Mouse (Mus musculus) right cerebral cortex, postnatal 25 days (tissue): ENCODE measurements at regions not wholly inside any gene's neighbourhood (a gene's known extent, or its start where the extent isn't known, plus 50 kb on each side); places are given as distances from the start of the nearest gene placed in this dataset.

ENCODE experiments used
- DNase-seq: peaks from one replicate; pipeline ENCODE4 v3.0.0; 2022

- DNase-seq: no peak
Measured at GRCm38 (mm10) chr9:43930476-43930875, 112.7 kb upstream of the Thy1 start.

GRCm38 (mm10) chr9:43934012-43934690 is 109.0 kb upstream of the Thy1 start:
- no peak for DNase-seq

- no peak for DNase-seq
Measured at GRCm38 (mm10) chr9:43934691-43935064, 108.5 kb upstream of the Thy1 start.

GRCm38 (mm10) chr9:43939336-43939735 is 103.8 kb upstream of the Thy1 start:
- no peak for DNase-seq

GRCm38 (mm10) chr9:43942147-43942546 is 101.0 kb upstream of the Thy1 start:
- DNase-seq: no peak

GRCm38 (mm10) chr9:43943522-43943921 is 99.7 kb upstream of the Thy1 start:
- no peak for DNase-seq

- no peak for DNase-seq
Measured at GRCm38 (mm10) chr9:43944816-43945741, 98.1 kb upstream of the Thy1 start.

- DNase-seq: no peak
Measured at GRCm38 (mm10) chr9:43945997-43946649, 97.1 kb upstream of the Thy1 start.

GRCm38 (mm10) chr9:43947089-43947488 is 96.1 kb upstream of the Thy1 start:
- no peak for DNase-seq

GRCm38 (mm10) chr9:43947490-43948150 is 95.6 kb upstream of the Thy1 start:
- DNase-seq: no peak

- no peak for DNase-seq
Measured at GRCm38 (mm10) chr9:43953128-43953527, 90.1 kb upstream of the Thy1 start.

GRCm38 (mm10) chr9:43959541-43959940 is 83.6 kb upstream of the Thy1 start:
- no peak for DNase-seq

GRCm38 (mm10) chr9:43961431-43961830 is 81.8 kb upstream of the Thy1 start:
- no peak for DNase-seq

- DNase-seq: no peak
Measured at GRCm38 (mm10) chr9:43965171-43965570, 78.0 kb upstream of the Thy1 start.

- no peak for DNase-seq
Measured at GRCm38 (mm10) chr9:43965811-43966210, 77.4 kb upstream of the Thy1 start.

- no peak for DNase-seq
Measured at GRCm38 (mm10) chr9:43970043-43970795, 73.0 kb upstream of the Thy1 start.

GRCm38 (mm10) chr9:43970858-43971257 is 72.3 kb upstream of the Thy1 start:
- DNase-seq: no peak

- DNase-seq: peak; percentile 58
Measured at GRCm38 (mm10) chr9:43972290-43972689, 70.9 kb upstream of the Thy1 start.

- DNase-seq: no peak
Measured at GRCm38 (mm10) chr9:43975405-43975804, 67.8 kb upstream of the Thy1 start.

GRCm38 (mm10) chr9:43976366-43976765 is 66.8 kb upstream of the Thy1 start:
- DNase-seq: no peak

- DNase-seq: no peak
Measured at GRCm38 (mm10) chr9:43977773-43978172, 65.4 kb upstream of the Thy1 start.

GRCm38 (mm10) chr9:43981376-43981775 is 61.8 kb upstream of the Thy1 start:
- DNase-seq: no peak
